Mouse (Mus musculus): ENCODE results near the gene Gm47996.
A peak's percentile ranks its signal among the peaks of the same experiment; 100 is the strongest.
"Not testable (repeated sequence)": the region's sequence is repeated elsewhere in the genome, so short reads cannot be mapped to it uniquely, and the experiment has no call there.

Gm47996 gene

GRCm38 (mm10) chr1:151203818-151204217 is 6.1 kb upstream of the Gm47996 start, which contains the start of gene 3110040M04Rik:
Gene 3110040M04Rik (plus strand): TSS chr1:151204121.
- not testable (repeated sequence) for DNase-seq (ENCODE audit: low spot score)

DNA sequence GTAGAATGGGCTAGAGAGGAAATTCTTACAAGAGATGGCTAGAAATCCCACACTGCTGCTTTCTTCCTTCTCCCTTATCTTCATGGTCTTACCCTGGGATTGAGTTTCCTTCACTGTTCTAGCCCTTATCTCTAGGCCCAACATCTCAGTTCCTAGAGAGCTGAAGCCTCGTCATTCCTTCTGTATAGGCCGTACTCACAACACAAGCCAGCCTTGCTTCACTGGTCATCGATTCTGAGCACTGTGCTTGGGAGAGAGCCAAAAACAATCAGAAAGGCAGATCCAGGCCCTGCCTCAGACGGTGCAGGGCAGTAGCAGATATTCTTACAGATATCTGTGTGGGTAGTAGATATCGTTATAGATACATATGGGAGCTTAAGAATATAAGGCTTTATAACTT is 1.4 kb upstream of the Gm47996 start:
- DNase-seq (ENCODE audit: low spot score): not testable (repeated sequence)

DNA sequence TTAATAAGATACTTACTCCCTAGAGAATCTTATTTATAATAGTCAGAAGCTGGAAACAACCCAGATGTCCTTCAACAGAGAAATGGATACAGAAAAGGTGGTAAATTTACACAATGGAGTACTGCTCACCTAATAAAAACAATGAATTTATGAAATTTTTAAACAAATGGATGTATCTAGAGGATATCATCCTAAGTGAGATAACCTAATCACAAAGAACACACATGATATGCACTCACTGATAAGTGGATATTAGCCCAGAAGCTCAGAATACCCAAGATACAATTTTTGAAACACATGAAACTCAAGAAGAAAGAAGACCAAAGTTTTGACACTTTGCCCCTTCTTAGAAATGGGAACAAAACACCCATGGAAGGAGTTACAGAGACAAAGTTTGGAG is 987 bp upstream of the Gm47996 start:
- not testable (repeated sequence) for DNase-seq (ENCODE audit: low spot score)

DNA sequence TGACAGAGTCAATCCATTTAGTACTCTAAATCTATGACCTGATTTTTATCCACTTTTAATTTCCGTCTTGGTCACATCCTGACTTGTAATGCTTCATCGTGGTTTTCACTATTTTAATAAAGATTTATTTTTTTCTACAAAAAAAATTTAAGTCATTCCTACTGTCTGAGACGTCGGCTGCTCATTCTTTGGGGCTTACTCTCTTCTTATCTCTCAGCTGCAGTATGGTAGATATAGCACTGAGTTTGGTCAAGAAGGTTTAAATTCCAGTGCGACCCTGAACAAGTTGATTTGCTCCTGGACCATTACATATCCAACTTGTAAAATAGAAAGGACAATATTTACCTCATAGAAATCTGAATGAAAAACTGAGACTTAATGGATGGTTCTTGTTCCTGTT is 1.7 kb downstream of the Gm47996 start:
- not testable (repeated sequence) for DNase-seq (ENCODE audit: low spot score)

DNA sequence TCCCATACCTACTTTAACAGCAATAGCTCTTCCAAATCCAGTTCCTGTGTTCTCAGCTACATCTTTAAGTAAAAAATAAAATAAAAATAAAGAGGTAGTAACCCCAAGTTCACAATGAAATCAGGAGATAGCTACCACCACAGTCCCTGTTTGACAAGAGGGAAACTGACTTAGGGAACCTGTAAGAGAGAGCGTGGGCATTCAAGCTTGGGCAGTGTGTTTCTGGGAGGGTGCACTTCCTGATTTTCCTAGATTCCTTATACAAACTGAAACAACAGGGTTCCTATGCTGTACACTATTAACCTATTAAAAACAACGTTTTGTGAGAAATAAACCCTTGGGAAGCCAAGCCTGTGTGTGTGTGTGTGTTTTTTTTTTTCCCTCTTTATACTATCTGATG is 4.9 kb downstream of the Gm47996 start:
- no peak for DNase-seq (ENCODE audit: low spot score)

- DNase-seq (ENCODE audit: low spot score): no peak
Observed at GRCm38 (mm10) chr1:151215985-151216384, 6.1 kb downstream of the Gm47996 start.

DNA sequence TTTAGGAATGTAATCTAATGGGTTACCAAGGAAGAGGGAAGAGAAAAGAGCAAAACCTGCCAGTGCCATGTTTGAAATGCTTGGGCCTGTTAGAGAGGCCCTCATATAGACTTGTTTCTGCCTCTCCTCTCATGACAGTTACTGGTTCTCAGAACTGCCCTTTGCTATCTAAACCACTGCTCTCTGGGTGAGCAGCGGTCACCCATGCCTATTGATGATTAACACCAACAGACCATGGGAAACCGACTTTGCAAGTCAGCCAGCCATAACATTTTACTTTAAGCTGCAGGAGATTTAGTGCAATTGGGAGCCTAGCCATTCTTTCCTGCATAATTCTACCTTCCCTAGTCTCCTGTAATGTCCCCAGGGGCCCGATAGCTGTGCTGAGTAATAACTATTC is 6.5 kb downstream of the Gm47996 start:
- DNase-seq (ENCODE audit: low spot score): no peak

GRCm38 (mm10) chr1:151219045-151219444 is 9.1 kb downstream of the Gm47996 start:
- DNase-seq (ENCODE audit: low spot score): no peak

DNA sequence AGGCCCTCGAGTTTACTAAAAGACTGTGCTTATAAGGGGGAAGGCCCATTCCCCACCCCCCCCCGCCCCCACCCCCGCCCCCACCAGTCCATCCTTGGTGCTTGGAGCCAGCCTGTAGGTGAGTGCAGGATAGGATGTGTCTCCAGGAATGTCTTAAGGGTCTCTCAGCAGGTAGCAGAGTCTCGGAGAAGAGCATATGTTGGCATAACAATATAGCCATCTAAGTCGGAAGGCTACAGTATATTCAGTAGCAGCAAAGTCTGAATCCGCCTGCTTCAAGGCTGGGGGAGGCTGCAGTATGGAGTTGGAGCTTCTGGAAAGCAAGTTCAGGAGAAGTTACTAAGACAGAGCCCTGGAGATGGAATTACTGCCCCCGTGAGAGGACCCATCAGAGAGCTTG is 10.2 kb downstream of the Gm47996 start:
- DNase-seq (ENCODE audit: low spot score): no peak

GRCm38 (mm10) chr1:151222561-151223267 is 12.8 kb downstream of the Gm47996 start:
- no peak for DNase-seq (ENCODE audit: low spot score)

DNA sequence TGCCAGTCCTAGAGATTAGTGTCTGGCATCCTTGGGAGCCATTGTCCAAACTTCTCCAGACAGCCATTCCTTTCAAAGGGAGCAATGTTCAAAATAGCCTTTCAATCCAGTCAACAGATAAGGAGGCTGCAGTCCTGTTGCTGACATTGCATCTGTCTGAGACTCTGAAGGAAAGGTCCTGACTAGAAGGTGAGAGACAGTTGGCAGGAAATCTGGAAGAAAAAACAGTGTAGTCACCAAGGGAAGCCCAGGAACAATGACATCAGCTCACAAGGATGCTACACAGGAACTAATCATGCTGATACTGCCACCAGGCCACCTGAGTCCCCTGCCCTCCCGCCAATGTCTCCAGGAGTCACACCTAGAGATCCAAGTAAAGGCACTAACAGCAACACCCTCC is 13.4 kb downstream of the Gm47996 start:
- no peak for DNase-seq (ENCODE audit: low spot score)

GRCm38 (mm10) chr1:151224536-151224935 is 14.6 kb downstream of the Gm47996 start:
- no peak for DNase-seq (ENCODE audit: low spot score)

GRCm38 (mm10) chr1:151227506-151227905 is 17.6 kb downstream of the Gm47996 start:
- no peak for DNase-seq (ENCODE audit: low spot score)

DNA sequence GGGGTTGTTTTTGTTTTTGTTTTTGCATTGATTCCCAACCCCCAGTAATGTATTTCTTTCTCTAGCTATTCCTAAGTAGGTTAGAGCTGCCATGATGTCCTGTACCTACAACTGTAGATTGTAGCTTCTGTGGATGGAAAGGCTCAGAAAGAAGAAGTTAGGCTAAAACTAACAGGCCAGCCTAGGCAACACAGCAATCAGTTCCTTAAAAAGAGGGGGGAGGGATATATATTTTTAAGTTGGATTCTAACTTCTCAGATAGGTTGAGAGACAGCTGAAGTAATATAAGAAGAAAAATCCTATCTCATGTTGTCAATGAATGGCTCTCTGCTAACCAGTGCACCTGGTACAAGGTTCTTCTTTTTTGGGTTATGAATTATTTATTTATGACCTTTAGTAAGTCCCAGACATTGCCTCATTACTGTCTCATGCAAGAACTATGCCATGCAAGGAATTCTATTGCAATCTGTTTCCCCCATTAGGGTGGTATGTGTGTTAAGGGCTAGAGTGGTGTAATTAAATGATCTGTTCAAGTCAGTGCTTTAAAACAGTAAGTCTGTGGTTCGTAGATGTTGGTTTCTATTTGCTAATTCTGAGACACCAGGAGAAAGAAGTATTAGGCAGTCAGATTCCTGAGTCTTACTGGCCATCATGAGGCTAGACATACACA is 18.5 kb downstream of the Gm47996 start:
- no peak for DNase-seq (ENCODE audit: low spot score)

GRCm38 (mm10) chr1:151232346-151232745 is 22.4 kb downstream of the Gm47996 start:
- DNase-seq (ENCODE audit: low spot score): no peak

DNA sequence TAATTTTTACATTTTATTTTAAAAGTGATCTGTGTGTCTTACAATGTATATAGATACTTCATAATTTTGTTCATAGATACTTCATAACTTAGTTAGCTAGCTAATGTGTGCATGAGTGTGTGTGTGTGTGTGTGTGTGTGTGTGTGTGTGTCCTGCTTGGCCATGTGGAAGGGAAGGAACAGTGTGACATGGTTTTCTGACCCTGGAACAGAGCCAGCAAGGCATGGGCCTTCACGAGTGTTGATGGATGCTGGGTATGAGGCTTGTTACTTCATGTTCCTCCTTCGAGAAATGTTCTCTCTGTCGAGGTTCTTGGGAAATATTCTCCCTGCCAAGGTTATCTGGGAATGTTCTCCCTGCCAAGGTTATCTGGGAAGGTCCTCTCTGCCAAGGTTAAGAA is 23.8 kb downstream of the Gm47996 start:
- no peak for DNase-seq (ENCODE audit: low spot score)

- peak; percentile 27 for DNase-seq (ENCODE audit: low spot score)
Observed at GRCm38 (mm10) chr1:151235574-151235973, 25.6 kb downstream of the Gm47996 start.

DNA sequence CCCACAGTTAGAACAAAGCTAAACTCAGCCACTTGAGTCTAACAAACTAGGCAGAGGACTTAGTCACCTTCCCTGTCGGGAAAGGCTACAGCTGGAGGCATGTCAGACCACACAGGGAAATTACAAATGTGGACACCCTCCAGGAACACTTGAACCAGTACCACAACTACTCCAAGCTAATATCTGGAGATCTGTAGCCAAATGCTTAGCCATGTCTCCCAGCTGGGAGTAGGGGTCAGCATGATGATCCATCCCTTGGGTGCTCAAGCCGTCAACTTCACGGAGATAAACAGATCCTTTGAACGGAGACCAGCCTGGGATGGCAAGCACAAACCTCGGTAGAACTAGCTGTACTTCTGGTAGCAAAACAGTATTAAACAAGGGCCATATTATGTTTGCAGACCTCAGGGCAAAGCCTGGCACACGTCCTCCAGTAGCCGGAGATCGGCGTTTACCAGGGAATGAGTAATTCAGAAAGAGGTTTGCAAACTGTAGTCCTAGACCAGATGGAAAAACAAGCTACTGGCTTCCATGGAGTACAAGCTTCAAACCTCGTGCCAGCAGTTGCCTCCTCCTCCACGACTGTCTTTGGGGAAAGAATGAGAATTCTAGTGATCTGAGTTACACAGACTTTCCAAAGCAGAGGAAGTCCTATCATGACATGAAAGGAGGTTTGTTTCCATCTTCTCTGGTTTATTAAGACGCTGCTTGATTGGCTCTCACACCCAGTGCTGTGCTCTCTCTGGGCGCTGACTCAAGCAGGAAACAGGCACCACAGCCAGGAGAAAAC is 26.4 kb downstream of the Gm47996 start:
- DNase-seq (ENCODE audit: low spot score): no peak

DNA sequence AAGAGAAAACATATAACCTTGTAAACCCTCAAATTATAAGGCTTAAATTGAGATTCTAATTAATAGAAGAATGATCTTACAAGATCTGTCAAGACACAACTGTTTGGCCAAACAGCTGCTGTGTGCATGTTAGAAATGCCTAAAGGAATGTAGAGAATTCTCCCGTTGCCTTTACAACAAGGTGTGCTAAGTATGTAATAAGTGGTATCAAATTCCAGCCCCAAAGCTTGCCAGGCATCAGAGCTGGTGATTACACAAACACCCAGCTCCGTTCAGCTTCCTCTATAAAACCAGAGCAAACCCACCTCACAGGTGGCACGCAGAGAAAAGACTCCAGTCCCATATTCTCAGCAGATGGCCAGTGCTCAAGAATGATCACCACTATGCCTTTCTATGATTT is 27.8 kb downstream of the Gm47996 start:
- no peak for DNase-seq (ENCODE audit: low spot score)

DNA sequence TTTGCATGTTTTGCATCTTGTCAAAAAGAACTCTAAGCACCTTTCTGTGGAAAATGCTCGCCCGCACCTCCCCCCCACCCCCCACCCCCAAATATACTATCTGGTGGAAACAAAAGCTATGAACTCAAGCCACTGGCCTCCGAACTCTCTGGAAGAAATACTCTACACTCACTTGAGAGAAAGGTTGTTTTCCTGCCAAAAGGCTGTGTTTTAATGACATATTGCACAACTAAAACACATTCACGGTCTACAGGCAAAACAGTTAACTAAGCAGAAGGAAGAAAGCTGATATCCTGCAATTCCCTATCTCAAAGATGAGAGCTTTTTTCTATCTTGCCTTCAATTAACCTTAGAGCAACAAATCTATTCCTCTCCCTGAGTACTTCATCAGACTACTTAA is 33.4 kb downstream of the Gm47996 start:
- no peak for DNase-seq (ENCODE audit: low spot score)

GRCm38 (mm10) chr1:151244013-151244412 is 34.1 kb downstream of the Gm47996 start:
- no peak for DNase-seq (ENCODE audit: low spot score)

GRCm38 (mm10) chr1:151244761-151245160 is 34.8 kb downstream of the Gm47996 start:
- no peak for DNase-seq (ENCODE audit: low spot score)

DNA sequence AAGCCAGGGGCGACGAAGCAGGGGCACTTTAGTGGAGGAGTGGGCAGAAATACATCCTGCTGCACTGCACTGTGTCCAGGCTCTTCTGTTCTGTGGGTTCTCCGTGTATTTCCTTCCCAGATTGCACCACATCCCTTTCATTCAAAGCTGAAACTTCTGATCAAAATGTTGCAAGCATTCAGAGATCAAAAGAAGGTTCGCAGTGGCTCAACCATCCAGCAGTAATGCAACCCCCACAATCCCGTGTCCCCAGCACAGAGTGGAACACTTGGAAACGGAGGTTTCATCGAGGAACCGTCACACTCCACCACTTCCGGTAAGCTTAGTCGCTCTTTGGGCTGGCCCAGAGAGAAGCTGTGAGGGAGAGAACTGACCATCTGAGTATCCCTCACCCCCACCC is 35.2 kb downstream of the Gm47996 start:
- DNase-seq (ENCODE audit: low spot score): no peak
